ENCODE assay signal across 27 mouse cellular contexts in the genomic region with DNA sequence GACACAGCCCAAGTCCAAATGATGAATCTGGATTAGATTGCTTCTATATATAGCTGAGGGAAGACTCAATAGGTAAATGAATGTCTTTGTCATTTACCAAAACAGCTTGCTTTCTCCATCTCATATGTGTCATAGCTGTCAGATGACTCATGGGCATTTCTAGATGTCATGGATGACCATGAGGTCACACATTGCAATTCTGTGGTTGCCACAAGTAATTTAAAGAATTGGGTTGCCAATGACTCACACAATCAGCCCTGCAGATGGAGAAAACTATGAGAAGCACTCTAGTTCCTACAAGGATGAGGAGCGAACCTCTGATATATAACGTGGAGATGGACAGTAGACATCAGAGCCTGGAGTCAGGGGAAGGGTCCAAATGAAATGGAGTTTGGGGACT. TPM values are rescaled to one million over a fixed set of nuclear protein-coding genes. Genes with fewer than 3 reads are reported as not detected.
DNase-seq lines count a peak whose midpoint lies in the region; ATAC-seq and TF ChIP-seq lines count a peak whose summit lies in the region.
"Had no signal": no experiment of that assay in that cellular context is flagged by ENCODE, and none has a peak within 500 bp of the region (broad histone marks: within the 10 kb centered on the region; RNA-seq: fewer than 3 reads in every experiment).

No protein-coding gene starts in this region.

- no peak for TF ChIP-seq POLR2A in bone marrow macrophage, adult 2 months (IDR thresholded peaks at IDR 0.05; ENCODE audit: borderline replicate concordance, low read depth, low read length)

- peak; percentile 14; the same call in 1 of the 2 replicates for ATAC-seq in monocyte, adult 5-6 weeks (replicated peaks; ENCODE audit: insufficient number of reproducible peaks, low FRiP score, low TSS enrichment, poor library complexity, severe bottlenecking)
- ATAC-seq: forebrain, postnatal 0 days; intestine, embryonic 16.5 days had no signal

- peaks cover 42% of the 10 kb centered on the region for H3K4me1 ChIP-seq in bone marrow macrophage, adult 2 months (ENCODE audit: control insufficient read depth, insufficient read depth, low read length)
- H3K4me1 ChIP-seq: embryonic facial prominence, embryonic 15.5 days; forebrain, embryonic 12.5 days; heart, embryonic 12.5 days; hindbrain, embryonic 15.5 days had no signal

- DNase-seq in 3134 (ENCODE audit: extremely low read depth, insufficient read length, low spot score): peak; percentile 61
- DNase-seq in lung, postnatal 14 days: no peak
- no peak for DNase-seq in adrenal gland, postnatal 36 days
- no peak for DNase-seq in adipocyte (ENCODE audit: low spot score)
- no peak for DNase-seq in kidney, adult 11 months
- DNase-seq: adrenal gland, postnatal 10 days; B cell, adult 2 months; cerebellum, adult 2 months; cerebellum, postnatal 10 days; embryo, embryonic 11 days; forebrain, postnatal 0 days; gastrocnemius, postnatal 14 days had no signal

- no peaks in the 10 kb centered on the region for H3K27me3 ChIP-seq in C2C12 (ENCODE audit: control insufficient read depth, insufficient read depth, insufficient read length)
- H3K27me3 ChIP-seq: embryonic facial prominence, embryonic 15.5 days; forebrain, embryonic 12.5 days; heart, embryonic 12.5 days; hindbrain, embryonic 15.5 days had no signal

- H3K27ac ChIP-seq in bone marrow macrophage, adult 2 months (ENCODE audit: insufficient read depth, low read depth, low read length): peak overlapping the region; percentile 5; the same call in 1 of the 2 replicates
- H3K27ac ChIP-seq: embryonic facial prominence, embryonic 15.5 days; forebrain, embryonic 12.5 days; hindbrain, embryonic 15.5 days had no signal

- no peaks in the 10 kb centered on the region for H3K36me3 ChIP-seq in C2C12 (ENCODE audit: control insufficient read depth, insufficient read depth)
- H3K36me3 ChIP-seq: embryonic facial prominence, embryonic 15.5 days; forebrain, embryonic 12.5 days; heart, embryonic 12.5 days; hindbrain, embryonic 15.5 days had no signal

- no peak for TF ChIP-seq CTCF in C2C12 (IDR thresholded peaks at IDR 0.05; ENCODE audit: control insufficient read depth, insufficient read depth, insufficient read length)
- no peak for TF ChIP-seq CTCF in bone marrow macrophage, adult 2 months (IDR thresholded peaks at IDR 0.05; ENCODE audit: low read depth, low read length)

- no peak overlapping the region for H3K4me3 ChIP-seq in C2C12 (ENCODE audit: insufficient read depth, poor library complexity, severe bottlenecking)
- H3K4me3 ChIP-seq in bone marrow macrophage, adult 2 months (ENCODE audit: insufficient read depth, low read length): no peak overlapping the region
- H3K4me3 ChIP-seq: embryonic facial prominence, embryonic 15.5 days; forebrain, embryonic 12.5 days; heart, embryonic 12.5 days; hindbrain, embryonic 15.5 days had no signal

- no peaks in the 10 kb centered on the region for H3K79me2 ChIP-seq in C2C12 (ENCODE audit: control insufficient read depth, insufficient read depth)

- no peaks in the 10 kb centered on the region for H3K79me3 ChIP-seq in C2C12 (ENCODE audit: low read depth)

- H3ac ChIP-seq in C2C12 (ENCODE audit: control insufficient read depth, insufficient read length, low read depth): no peak overlapping the region

TF ChIP-seq in C2C12, 6 proteins besides CTCF, POLR2A, EP300 and RAD21:
- TF ChIP-seq MYOD1 (IDR thresholded peaks at IDR 0.05; ENCODE audit: control insufficient read depth, insufficient read length, low read depth) (peak; percentile 43), FOSL1 (IDR thresholded peaks at IDR 0.05; ENCODE audit: insufficient read depth, low read length, poor library complexity, severe bottlenecking) (peak; percentile 89), MYOG (IDR thresholded peaks at IDR 0.05; ENCODE audit: control insufficient read depth, extremely low read depth, insufficient read length) (no peak), CEBPB (IDR thresholded peaks at IDR 0.05; ENCODE audit: low read depth) (peak; percentile 51), USF1 (IDR thresholded peaks at IDR 0.05; ENCODE audit: low read depth) (no peak), MAX (IDR thresholded peaks at IDR 0.05) (peak; percentile 41)

RNA-seq across cellular contexts. Expression of gene Siglecg, which starts 8.5 kb away (rescaled TPM):
- 1.6 TPM for polyA plus RNA-seq in C2C12 (2012; fragmentation: generic; extraction: Trizol)
- not detected in 2 replicates for polyA plus RNA-seq in bone marrow macrophage, adult 2 months (2012; ENCODE audit: insufficient read depth, insufficient read length, missing spikeins)
- 14.3 to 27.1 TPM (median 21.6 TPM) in 3 replicates for total RNA-seq in monocyte, adult 5-6 weeks (2017)
- under 1 TPM in 1 of 2 experiments, not detected in 1; 0.33 TPM for total RNA-seq in adrenal gland, postnatal 36 days (2021)
- total RNA-seq: forebrain, postnatal 0 days; gastrocnemius, adult 18-20 months; MEL had no signal
- polyA plus RNA-seq: forebrain, embryonic 12.5 days; forebrain, postnatal 0 days; heart, embryonic 12.5 days; hindbrain, embryonic 11.5 days; hindbrain, embryonic 15.5 days had no signal

RNA-seq across cellular contexts. Expression of gene Lim2, which starts 28.0 kb away (rescaled TPM):
- polyA plus RNA-seq in C2C12 (2012; fragmentation: generic; extraction: Trizol): 0.01 TPM
- not detected in 2 replicates for polyA plus RNA-seq in bone marrow macrophage, adult 2 months (2012; ENCODE audit: insufficient read depth, insufficient read length, missing spikeins)
- total RNA-seq in monocyte, adult 5-6 weeks (2017): 0.49 TPM in 1 of 3 replicates, not detected in the others
- not detected for total RNA-seq in adrenal gland, postnatal 36 days (2021)
- total RNA-seq: adrenal gland, postnatal 10 days; forebrain, postnatal 0 days; gastrocnemius, adult 18-20 months; gastrocnemius, postnatal 14 days; heart, postnatal 25 days; MEL had no signal
- polyA plus RNA-seq: cerebellum, adult 2 months; embryonic facial prominence, embryonic 15.5 days; forebrain, embryonic 12.5 days; forebrain, postnatal 0 days; heart, embryonic 12.5 days; heart, embryonic 16.5 days; hindbrain, embryonic 11.5 days; hindbrain, embryonic 15.5 days had no signal

RNA-seq across cellular contexts. Expression of gene Nkg7, which starts 37.4 kb away (rescaled TPM):
- 0.08 TPM for polyA plus RNA-seq in C2C12 (2012; fragmentation: generic; extraction: Trizol)
- polyA plus RNA-seq in bone marrow macrophage, adult 2 months (2012; ENCODE audit: insufficient read depth, insufficient read length, missing spikeins): not detected in 2 replicates
- total RNA-seq in monocyte, adult 5-6 weeks (2017): 289 to 1,005 TPM (median 345 TPM) in 3 replicates
- under 1 TPM in 1 of 2 experiments, not detected in 1; 0.50 TPM for total RNA-seq in adrenal gland, postnatal 36 days (2021)
- total RNA-seq: forebrain, postnatal 0 days; gastrocnemius, adult 18-20 months; gastrocnemius, postnatal 14 days; heart, postnatal 25 days; MEL had no signal
- polyA plus RNA-seq: forebrain, postnatal 0 days; hindbrain, embryonic 11.5 days; hindbrain, embryonic 15.5 days had no signal

RNA-seq across cellular contexts. Expression of gene Cldnd2, which starts 41.1 kb away (rescaled TPM):
- not detected for polyA plus RNA-seq in C2C12 (2012; fragmentation: generic; extraction: Trizol)
- polyA plus RNA-seq in bone marrow macrophage, adult 2 months (2012; ENCODE audit: insufficient read depth, insufficient read length, missing spikeins): not detected in 2 replicates
- 3.2 TPM in 1 of 3 replicates, not detected in the others for total RNA-seq in monocyte, adult 5-6 weeks (2017)
- not detected for total RNA-seq in adrenal gland, postnatal 36 days (2021)
- total RNA-seq: adrenal gland, postnatal 10 days; forebrain, postnatal 0 days; gastrocnemius, adult 18-20 months; gastrocnemius, postnatal 14 days; heart, adult 8-10 months; heart, postnatal 25 days; MEL had no signal
- polyA plus RNA-seq: cerebellum, adult 2 months; embryonic facial prominence, embryonic 11.5 days; embryonic facial prominence, embryonic 15.5 days; forebrain, embryonic 12.5 days; forebrain, postnatal 0 days; heart, embryonic 12.5 days; heart, embryonic 16.5 days; hindbrain, embryonic 11.5 days; hindbrain, embryonic 15.5 days; intestine, embryonic 16.5 days had no signal

RNA-seq across cellular contexts. Expression of gene Etfb, which starts 44.4 kb away (rescaled TPM):
- 296 TPM for polyA plus RNA-seq in C2C12 (2012; fragmentation: generic; extraction: Trizol)
- 79.5 and 87.0 TPM in 2 replicates for polyA plus RNA-seq in bone marrow macrophage, adult 2 months (2012; ENCODE audit: insufficient read depth, insufficient read length, missing spikeins)
- 178 to 222 TPM (median 221 TPM) in 3 replicates for total RNA-seq in monocyte, adult 5-6 weeks (2017)
- 100 to 1,000 TPM; 504 to 548 TPM for total RNA-seq in adrenal gland, postnatal 36 days (2021)

Comparison
In these comparisons a context has a peak if more than half of its experiments do, and no peak if none do; other contexts are left out.
1. RNA of gene Siglecg, which starts 8.5 kb away (total RNA-seq): 14.3 to 27.1 TPM in monocyte, adult 5-6 weeks; 0.33 TPM in adrenal gland, postnatal 36 days; every median in the first group is over 10 times any median in the second.
2. RNA of gene Nkg7, which starts 37.4 kb away (total RNA-seq): 289 to 1,005 TPM in monocyte, adult 5-6 weeks; 0.50 TPM in adrenal gland, postnatal 36 days; every median in the first group is over 100 times any median in the second.